Mouse (Mus musculus) mouse trophoblast stem cell (cell line): ENCODE results near the gene Gm960.
"Not testable (repeated sequence)": the region's sequence is repeated elsewhere in the genome, so short reads cannot be mapped to it uniquely, and the experiment has no call there.

ENCODE experiments used
- in situ Hi-C, 2 experiments: fragments of 300-500 bp; cut with MseI, MboI; formaldehyde crosslinking; loops; 2 replicates in 1 of 2; 3 replicates in 1 of 2; pipeline ENCODE4 v1.15.1; 2025

Gm960 gene

DNA sequence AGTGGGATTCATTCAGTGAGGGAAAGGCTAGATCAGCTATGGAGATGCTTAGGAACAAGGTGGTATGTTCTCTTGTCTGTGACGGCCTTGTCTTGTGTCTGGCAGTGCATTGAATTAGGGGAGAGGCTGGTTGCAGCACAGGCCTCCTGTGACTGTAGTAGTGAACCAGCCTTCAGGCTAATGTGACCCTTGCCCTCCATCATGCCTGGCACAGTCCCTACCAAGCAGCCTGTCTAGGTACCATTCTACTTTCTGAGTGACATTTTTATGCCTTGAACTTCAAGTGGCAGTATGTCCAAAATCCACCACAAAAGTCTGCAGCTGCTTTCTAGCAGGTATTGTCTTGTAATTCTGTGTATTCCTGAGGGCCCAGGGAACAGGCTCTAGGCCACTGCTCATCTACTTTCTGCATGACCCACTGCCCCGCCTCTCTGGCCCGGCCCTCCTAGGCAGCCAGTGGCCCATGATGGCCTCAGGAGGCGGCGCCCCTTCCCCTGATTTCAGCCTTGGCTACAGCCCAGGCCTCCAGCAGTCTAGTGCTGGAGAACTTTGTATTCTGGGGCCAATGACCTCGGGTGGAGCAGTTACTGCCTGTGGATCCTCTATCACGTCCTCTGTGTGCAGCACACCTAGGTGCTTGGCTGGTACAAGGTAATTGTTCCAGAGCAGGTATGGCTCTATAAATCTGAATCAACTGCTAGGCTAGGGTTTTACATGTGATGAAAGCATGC is 104.5 kb downstream of the Gm960 start:
- in situ Hi-C loops = no loop called here

DNA sequence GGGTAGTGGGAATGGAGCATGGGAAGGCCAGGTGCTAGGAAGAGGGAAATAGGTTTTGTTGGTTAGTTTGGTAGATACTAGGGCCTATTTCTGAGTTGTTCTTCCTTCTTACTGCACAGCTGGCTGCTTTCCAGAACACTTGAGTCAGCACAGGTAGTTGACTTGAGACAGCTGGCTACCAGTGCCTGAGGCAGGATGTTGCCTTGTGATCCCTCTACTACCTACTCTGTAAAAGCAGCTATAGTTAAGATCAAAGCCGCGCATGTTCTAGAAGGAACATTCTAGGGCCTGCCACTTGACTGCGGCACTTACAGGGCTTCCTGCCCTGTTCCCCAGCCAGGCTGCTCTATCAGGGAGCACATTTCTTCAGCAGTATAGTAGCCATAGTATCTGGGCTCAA is 108.4 kb downstream of the Gm960 start:
- in situ Hi-C loops = no loop called here

DNA sequence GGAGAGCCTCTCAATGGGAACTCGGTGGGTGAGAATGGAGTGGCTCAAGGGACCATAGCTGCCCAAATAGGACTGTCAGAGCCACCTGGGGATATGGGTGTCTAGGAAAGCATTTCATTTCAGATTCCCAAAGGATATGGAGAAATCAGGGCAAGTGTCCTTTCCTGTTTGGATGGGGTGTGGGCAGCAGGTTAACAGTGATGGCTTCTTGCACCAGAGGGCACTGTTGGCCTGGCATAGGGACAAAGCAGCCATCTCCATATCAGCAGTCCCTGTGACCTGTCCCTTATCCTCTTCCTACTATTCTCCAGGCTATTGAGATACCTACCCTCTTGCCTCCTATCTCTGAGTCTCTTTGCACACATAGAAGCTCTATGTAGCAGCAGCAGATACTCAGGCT is 109.4 kb downstream of the Gm960 start:
- in situ Hi-C loops = no loop called here

DNA sequence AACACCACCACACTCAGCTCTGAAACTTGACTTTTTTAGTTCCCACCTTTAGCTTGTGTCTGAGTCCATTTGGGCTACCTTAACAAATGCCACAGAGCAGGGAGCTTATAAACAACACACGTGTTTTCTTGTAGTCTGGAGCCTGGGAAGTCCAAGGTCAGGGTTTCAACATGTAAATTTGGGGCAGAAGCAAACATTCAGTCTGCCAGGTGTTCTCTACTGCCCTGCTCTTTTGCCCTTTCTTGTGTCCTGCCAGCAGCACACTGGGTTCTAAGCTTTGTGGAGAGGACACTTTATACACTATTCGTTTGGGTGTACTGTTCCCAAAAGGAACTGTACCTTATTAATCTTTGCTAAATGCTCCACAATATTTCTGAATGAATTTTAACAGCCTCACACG is 110.0 kb downstream of the Gm960 start:
- in situ Hi-C loops = no loop called here

DNA sequence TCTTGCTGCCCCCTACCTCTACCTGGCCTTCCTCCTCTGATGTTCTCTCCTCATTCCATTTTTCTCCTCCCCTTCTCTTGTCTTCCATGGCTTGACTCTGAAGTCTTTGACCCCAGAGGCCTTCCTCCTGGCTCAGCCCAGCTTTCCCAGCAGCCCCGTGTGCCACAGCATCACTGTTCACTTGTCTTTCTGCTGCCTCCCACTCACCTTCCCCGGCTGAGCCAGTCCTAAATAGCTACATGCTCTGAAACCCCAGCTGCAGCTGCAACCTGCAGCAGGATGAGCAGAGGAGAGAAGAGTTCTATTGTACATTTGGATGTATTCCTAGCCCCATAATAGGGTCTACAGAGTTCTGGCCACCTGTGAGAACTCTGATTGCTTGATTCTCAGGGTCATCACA is 111.0 kb downstream of the Gm960 start:
- in situ Hi-C loops = no loop called here

DNA sequence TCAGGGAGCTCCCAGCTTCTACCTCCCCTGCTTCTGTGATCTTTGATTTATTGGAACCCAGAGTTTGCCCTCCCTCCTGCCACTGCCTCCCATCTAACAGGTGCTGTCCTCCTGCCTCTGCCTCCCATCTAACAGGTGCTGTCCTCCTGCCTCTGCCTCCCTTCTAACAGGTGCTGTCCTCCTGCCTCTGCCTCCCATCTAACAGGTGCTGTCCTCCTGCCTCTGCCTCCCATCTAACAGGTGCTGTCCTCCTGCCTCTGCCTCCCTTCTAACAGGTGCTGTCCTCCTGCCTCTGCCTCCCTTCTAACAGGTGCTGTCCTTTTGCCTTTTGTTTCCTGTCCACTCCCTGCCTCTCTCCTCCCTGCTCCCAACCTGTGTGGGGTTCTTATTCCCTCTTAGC is 111.7 kb downstream of the Gm960 start:
- in situ Hi-C loops = not testable (repeated sequence)

DNA sequence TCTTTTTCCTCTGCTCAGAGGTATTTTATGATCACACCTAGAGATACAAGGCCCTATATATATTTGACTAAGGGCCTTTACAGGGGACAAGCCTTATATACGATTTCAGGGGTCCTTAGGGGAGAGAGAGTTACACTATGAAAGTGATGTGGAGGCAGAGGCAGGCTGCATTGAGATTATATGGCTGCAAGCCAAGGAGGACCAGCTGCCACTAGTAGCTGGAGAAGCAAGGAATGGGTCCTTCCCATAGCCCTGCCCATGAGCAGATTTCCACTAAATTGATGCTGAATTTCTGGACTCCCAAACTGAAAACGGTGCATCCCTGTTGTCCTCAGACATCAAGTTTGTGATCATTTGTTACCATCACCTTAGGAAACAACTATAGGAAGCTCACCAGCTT is 114.6 kb downstream of the Gm960 start:
- in situ Hi-C loops = no loop called here

DNA sequence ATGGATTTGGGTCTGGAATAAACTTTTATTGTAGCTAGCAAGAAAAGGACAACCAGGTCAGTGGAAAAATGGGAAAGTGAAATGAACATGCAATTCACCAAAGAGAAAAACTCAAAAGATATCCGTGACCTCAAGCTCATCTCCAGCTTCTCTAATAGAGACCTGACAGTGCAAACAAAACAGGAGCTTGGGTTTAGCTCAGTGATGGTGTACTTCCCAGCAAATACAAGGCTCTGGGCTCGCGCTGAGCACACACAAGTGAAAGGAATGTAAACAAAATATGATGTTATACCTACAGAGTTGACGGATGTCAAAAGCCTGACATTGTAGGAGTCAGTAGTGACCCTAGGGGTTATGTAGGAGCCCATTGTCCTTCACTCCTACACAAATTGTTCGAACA is 119.2 kb downstream of the Gm960 start:
- in situ Hi-C loops = no loop called here

DNA sequence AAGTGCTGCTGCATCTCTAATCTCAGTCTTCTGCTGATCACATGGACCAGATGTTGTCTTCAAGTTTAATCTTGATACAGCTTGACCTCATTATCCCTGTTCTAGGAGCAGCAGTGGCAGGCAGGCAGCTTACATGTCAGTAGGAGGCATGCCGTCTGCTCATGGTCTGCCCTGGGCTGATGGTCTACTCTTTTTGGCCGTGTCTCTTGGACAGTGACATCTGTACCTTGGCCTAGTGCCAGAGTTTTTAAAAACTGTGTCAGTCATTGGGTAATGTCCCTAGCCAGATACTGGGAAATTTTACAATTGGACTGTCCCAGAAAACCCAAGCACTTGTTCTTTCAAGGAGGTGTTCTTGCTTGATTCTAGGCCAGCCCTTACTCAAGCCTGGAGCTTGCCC is 119.7 kb downstream of the Gm960 start:
- in situ Hi-C loops = no loop called here
